Mouse (Mus musculus): ENCODE measurements at regions not wholly inside any gene's neighbourhood (a gene's known extent, or its start where the extent isn't known, plus 50 kb on each side); places are given as distances from the start of the nearest gene placed in this dataset.
A peak's percentile ranks its signal among the peaks of the same experiment; 100 is the strongest.

DNA sequence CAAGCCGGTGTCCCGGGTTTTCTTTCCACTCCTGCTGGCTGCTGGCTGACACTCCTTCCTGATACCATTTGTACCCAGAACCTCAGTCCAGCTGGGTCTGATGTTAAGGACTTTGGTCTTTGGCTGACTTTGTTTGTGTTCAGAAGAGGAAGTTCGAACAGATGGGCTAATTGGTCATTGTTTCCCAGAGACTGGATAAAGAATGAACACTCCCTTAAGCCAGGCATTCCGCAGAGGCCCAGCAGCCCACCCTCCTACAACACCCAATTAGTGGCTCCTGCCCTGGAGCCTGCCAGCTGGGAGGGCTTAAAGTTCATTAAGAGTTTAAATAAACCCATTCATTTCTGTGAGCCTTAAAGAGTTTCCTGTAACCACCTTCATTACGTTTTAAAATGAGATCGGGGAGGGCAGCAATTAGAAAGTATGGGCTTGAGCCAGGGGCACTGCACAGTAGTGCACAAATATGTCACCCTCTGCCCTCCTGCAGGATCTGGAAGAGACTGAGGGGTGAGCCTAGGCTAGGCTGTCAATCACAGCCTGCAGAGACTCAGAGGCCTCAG lies 257.9 kb downstream of the Ajap1 start:
- peak; percentile 82 for ATAC-seq
- Histone ChIP-seq H3K4me3 (replicated peaks) (no peak overlapping the region), H3K27ac (no peak overlapping the region), H3K36me3 (no peaks in the 10 kb centered on the region), H3K9ac (replicated peaks) (no peak overlapping the region), H3K9me3 (no peaks in the 10 kb centered on the region), H3K4me1 (replicated peaks) (peaks cover 13% of the 10 kb centered on the region), H3K27me3 (peaks cover 36% of the 10 kb centered on the region), H3K4me2 (replicated peaks) (no peak overlapping the region)
- 29% methylated on average over 6 of the region's 6 CpGs for WGBS

- no peaks in the 10 kb centered on the region for H3K9me3 ChIP-seq
- ATAC-seq, result no peak
- H3K27me3 ChIP-seq, result peaks cover 42% of the 10 kb centered on the region
- H3K4me2 ChIP-seq (replicated peaks), result no peak overlapping the region
- no peak overlapping the region for H3K9ac ChIP-seq (replicated peaks)
- H3K4me3 ChIP-seq (replicated peaks), result no peak overlapping the region
- 78% methylated on average over 5 of the region's 5 CpGs for WGBS
- no peaks in the 10 kb centered on the region for H3K36me3 ChIP-seq
- H3K4me1 ChIP-seq (replicated peaks), result peaks cover 8% of the 10 kb centered on the region; the same call in 1 of the 2 replicates
- no peak overlapping the region for H3K27ac ChIP-seq
Observed at GRCm38 (mm10) chr4:153223019-153223418, 259.6 kb downstream of the Ajap1 start.

GRCm38 (mm10) chr4:153220485-153220884 lies 262.1 kb downstream of the Ajap1 start:
- WGBS, result 35% methylated on average over 5 of the region's 6 CpGs
- no peak overlapping the region for H3K4me3 ChIP-seq (replicated peaks)
- H3K9ac ChIP-seq (replicated peaks), result no peak overlapping the region
- H3K27me3 ChIP-seq, result peaks cover 55% of the 10 kb centered on the region
- peaks cover 3% of the 10 kb centered on the region for H3K9me3 ChIP-seq
- H3K4me1 ChIP-seq (replicated peaks), result peaks cover 8% of the 10 kb centered on the region; the same call in 1 of the 2 replicates
- no peak overlapping the region for H3K27ac ChIP-seq
- H3K36me3 ChIP-seq, result no peaks in the 10 kb centered on the region
- no peak for ATAC-seq
- H3K4me2 ChIP-seq (replicated peaks), result no peak overlapping the region

GRCm38 (mm10) chr4:153220074-153220473 lies 262.5 kb downstream of the Ajap1 start:
- H3K4me2 ChIP-seq (replicated peaks), result no peak overlapping the region
- peaks cover 8% of the 10 kb centered on the region; the same call in 1 of the 2 replicates for H3K4me1 ChIP-seq (replicated peaks)
- peaks cover 3% of the 10 kb centered on the region for H3K9me3 ChIP-seq
- H3K27ac ChIP-seq, result no peak overlapping the region
- H3K9ac ChIP-seq (replicated peaks), result no peak overlapping the region
- no peaks in the 10 kb centered on the region for H3K36me3 ChIP-seq
- 39% methylated on average over 7 of the region's 7 CpGs for WGBS
- peaks cover 55% of the 10 kb centered on the region for H3K27me3 ChIP-seq
- no peak for ATAC-seq
- H3K4me3 ChIP-seq (replicated peaks), result no peak overlapping the region

DNA sequence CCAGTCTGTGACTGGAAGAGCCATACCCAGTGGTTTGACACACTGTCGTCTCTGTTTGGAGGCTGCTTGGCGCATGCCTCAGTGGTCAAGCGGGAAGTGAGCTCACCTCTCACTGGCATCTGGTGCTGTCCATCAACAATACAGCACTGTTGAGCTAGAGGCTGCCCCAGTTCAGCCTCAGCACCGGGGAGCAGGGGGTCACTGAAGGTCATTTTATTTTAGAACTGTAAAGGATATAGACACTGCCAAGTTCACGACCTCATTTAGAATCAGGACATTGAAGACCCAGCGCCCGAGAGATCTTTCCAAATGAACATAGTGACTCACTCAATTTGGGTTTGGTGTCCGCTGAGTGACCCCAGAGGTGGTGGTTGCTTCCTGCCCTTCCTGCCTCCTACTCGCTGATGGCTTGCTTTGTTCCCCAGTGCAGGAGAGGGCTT lies 265.1 kb downstream of the Ajap1 start:
- Histone ChIP-seq H3K9me3 (peaks cover 3% of the 10 kb centered on the region), H3K27ac (no peak overlapping the region), H3K4me2 (replicated peaks) (no peak overlapping the region), H3K36me3 (no peaks in the 10 kb centered on the region), H3K4me1 (replicated peaks) (no peaks in the 10 kb centered on the region), H3K9ac (replicated peaks) (no peak overlapping the region), H3K27me3 (peaks cover 66% of the 10 kb centered on the region), H3K4me3 (replicated peaks) (no peak overlapping the region)
- 87% methylated on average over 9 of the region's 9 CpGs for WGBS
- no peak for ATAC-seq

DNA sequence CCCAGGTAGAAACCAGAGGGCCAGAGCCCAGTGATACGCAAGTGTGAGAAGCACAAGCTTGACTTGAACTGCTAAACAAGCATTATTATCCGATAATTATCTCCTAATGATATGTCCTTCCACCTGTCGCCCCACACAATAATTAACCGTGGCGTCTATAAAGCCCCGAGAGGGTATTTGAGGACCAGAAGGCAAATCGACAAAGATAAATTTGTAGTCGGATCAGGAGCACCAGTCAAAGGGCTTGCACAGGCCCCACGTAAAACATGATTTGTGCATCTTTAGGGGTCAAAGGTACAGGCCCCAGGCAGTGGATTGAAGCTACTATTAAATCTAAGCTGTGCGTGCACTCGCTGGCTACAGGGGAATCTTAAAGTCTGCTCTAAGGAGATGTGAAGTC lies 270.5 kb downstream of the Ajap1 start:
- Histone ChIP-seq H3K9ac (replicated peaks) (no peak overlapping the region), H3K4me1 (replicated peaks) (peaks cover 18% of the 10 kb centered on the region), H3K4me3 (replicated peaks) (no peak overlapping the region), H3K27me3 (peaks cover 68% of the 10 kb centered on the region), H3K4me2 (replicated peaks) (no peak overlapping the region), H3K9me3 (peaks cover 3% of the 10 kb centered on the region), H3K36me3 (no peaks in the 10 kb centered on the region), H3K27ac (no peak overlapping the region)
- ATAC-seq, result no peak
- 50% methylated on average over 11 of the region's 11 CpGs for WGBS

DNA sequence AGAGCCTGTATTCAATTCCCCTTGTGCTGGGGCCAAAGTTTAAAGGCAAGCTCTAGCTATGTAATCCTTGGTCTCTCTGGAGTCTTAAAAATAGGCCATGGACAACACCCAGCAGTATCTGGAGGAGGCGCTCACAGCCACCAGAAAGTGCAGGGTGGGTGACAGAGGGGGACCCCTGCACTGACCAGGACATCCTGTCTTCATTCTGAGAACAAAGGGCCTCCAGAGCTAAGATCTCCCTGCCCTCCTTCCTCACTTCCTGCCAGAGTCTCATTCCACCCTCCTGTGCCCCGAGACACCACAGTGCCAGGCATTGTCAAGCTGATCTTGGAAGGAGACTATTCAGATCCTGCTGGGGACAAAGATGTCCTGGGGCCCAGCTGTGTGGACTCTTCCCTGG lies 273.8 kb downstream of the Ajap1 start:
- H3K4me2 ChIP-seq (replicated peaks), result no peak overlapping the region
- ATAC-seq, result no peak
- H3K9ac ChIP-seq (replicated peaks), result no peak overlapping the region
- H3K4me1 ChIP-seq (replicated peaks), result peaks cover 23% of the 10 kb centered on the region
- 25% methylated on average over 2 of the region's 2 CpGs for WGBS
- no peaks in the 10 kb centered on the region for H3K9me3 ChIP-seq
- peaks cover 81% of the 10 kb centered on the region for H3K27me3 ChIP-seq
- no peaks in the 10 kb centered on the region for H3K36me3 ChIP-seq
- H3K27ac ChIP-seq, result no peak overlapping the region
- no peak overlapping the region for H3K4me3 ChIP-seq (replicated peaks)

GRCm38 (mm10) chr4:153208215-153208614 lies 274.4 kb downstream of the Ajap1 start:
- peaks cover 79% of the 10 kb centered on the region for H3K27me3 ChIP-seq
- H3K4me1 ChIP-seq (replicated peaks), result peaks cover 23% of the 10 kb centered on the region
- H3K9ac ChIP-seq (replicated peaks), result no peak overlapping the region
- no peaks in the 10 kb centered on the region for H3K9me3 ChIP-seq
- H3K36me3 ChIP-seq, result no peaks in the 10 kb centered on the region
- WGBS, result 70% methylated on average over 6 of the region's 6 CpGs
- no peak overlapping the region for H3K27ac ChIP-seq
- H3K4me2 ChIP-seq (replicated peaks), result no peak overlapping the region
- no peak overlapping the region for H3K4me3 ChIP-seq (replicated peaks)
- no peak for ATAC-seq

DNA sequence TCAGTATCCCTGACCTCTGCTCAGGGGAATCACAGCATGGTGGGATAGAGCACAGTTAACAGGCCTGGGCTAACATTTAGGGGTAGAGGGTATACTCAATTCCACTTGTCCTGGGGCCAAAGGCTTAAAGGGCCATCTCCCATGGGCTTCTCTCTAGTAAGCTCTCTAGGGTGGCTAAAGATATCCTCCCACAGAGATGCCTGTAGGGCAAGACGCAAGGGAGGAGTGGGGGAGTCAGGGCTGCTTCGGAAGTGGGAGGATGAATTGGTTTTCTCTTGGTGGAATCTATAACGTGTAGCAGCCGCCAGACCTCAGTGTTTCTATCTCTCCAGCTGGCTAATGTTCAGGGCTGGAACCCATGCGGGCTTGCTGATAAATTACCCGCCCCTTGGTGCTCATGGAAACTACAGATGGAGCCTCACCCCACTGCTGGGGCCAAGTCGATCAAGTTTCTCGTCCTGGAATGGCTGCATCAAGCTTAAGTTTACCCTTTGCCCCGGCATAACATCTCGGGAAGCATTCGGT lies 275.0 kb downstream of the Ajap1 start:
- H3K4me2 ChIP-seq (replicated peaks), result no peak overlapping the region
- WGBS, result 74% methylated on average over 11 of the region's 11 CpGs

DNA sequence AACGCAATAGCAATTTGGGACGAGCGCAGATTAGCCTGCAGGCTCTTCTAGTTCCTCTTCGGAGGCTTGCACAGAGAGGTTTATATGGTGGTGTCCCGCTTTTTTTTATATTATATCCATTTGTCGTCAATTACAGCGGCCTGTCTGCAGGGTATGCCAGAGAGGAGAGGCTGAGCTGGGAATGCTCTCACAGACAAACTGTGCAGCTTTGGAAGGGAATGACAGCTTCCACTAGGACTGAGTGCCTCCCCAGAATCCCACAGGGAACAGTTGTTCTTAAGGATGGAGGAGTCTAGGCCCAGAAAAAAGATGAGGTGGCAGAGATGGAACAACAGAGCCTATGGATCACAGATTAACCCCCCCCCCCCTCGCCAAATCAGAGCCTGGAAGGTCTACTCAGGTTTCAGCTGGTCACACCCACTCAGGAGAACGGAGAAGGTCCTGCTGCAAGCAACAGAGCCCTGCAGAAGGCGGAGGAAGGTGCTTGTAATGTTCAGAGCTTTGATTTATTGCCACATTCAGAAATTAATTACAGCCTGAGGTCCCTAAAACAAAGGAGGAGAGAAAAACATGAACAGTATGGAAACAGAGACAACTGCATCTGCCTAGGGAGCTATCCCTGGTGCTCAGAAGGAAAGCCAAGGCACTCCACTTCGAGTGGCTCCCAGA lies 275.7 kb downstream of the Ajap1 start:
- no peak overlapping the region for H3K4me3 ChIP-seq (replicated peaks)
- H3K4me2 ChIP-seq (replicated peaks), result no peak overlapping the region
- no peaks in the 10 kb centered on the region for H3K9me3 ChIP-seq
- WGBS, result 60% methylated on average over 11 of the region's 11 CpGs
- ATAC-seq, result no peak
- no peaks in the 10 kb centered on the region for H3K36me3 ChIP-seq
- peaks cover 18% of the 10 kb centered on the region for H3K4me1 ChIP-seq (replicated peaks)
- no peak overlapping the region for H3K27ac ChIP-seq
- H3K9ac ChIP-seq (replicated peaks), result no peak overlapping the region
- H3K27me3 ChIP-seq, result peaks cover 90% of the 10 kb centered on the region

More for the DNA sequence above, 275.0 kb downstream of the Ajap1 start:
- Histone ChIP-seq H3K4me1 (replicated peaks) (peaks cover 23% of the 10 kb centered on the region), H3K9ac (replicated peaks) (no peak overlapping the region), H3K27ac (no peak overlapping the region), H3K9me3 (no peaks in the 10 kb centered on the region), H3K27me3 (peaks cover 83% of the 10 kb centered on the region), H3K36me3 (no peaks in the 10 kb centered on the region), H3K4me3 (replicated peaks) (no peak overlapping the region)
- no peak for ATAC-seq

GRCm38 (mm10) chr4:153204764-153205163 lies 277.8 kb downstream of the Ajap1 start:
- Histone ChIP-seq H3K27me3 (peaks cover 81% of the 10 kb centered on the region), H3K36me3 (no peaks in the 10 kb centered on the region), H3K4me1 (replicated peaks) (peaks cover 23% of the 10 kb centered on the region), H3K9me3 (no peaks in the 10 kb centered on the region), H3K4me3 (replicated peaks) (no peak overlapping the region), H3K27ac (no peak overlapping the region), H3K9ac (replicated peaks) (no peak overlapping the region), H3K4me2 (replicated peaks) (no peak overlapping the region)
- 61% methylated on average over 7 of the region's 7 CpGs for WGBS
- no peak for ATAC-seq

DNA sequence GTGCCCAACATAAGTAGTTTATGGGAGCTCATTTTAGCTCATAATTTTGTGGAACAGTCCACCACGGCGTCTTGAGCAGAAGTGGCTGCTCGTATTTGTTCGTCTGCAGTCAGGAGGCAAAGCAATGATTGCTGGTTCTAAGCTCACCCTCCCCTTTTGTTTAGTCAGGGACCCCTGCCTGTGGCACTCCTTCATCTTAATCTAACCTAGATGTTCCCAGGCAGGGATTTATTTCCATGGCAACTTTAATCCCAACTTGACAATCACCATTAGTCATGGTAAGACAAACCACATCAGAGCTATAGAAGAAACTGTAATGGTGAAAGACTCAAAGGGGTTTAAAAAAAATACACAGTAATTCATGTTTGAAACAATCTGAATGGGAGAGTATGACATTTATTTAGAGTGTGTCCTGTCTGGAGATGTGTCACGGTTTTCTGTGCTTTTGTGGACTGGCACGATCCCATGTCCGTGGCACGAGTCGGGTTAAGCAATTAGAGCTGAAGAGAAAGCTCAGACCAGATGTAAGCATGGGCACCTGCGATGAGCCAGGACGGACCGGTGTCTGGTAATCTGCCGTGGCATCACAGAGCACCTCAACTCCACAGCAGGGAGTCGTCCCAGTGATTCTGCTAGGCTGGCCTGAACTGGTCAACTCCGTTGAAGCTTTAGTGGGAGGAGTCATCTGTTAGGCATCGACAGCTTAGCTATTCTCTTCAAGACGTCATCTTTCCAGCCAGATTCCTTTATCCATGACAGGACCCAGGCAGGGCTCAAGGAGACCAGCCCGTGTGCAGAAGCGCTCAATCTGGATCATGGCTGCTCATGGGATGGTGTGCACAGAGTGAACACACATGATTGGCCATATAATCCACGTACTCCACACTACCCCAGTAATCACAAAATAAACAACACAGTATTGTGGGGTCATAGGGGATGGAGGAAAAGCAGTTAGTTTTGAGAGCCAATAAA lies 281.5 kb downstream of the Ajap1 start:
- Histone ChIP-seq H3K36me3 (no peaks in the 10 kb centered on the region), H3K4me3 (replicated peaks) (no peak overlapping the region), H3K27ac (no peak overlapping the region), H3K9ac (replicated peaks) (no peak overlapping the region), H3K4me2 (replicated peaks) (no peak overlapping the region), H3K9me3 (peaks cover 12% of the 10 kb centered on the region; the same call in 1 of the 2 replicates), H3K4me1 (replicated peaks) (peaks cover 7% of the 10 kb centered on the region), H3K27me3 (peaks cover 74% of the 10 kb centered on the region)
- peak; percentile 78 for ATAC-seq
- 27% methylated on average over 20 of the region's 20 CpGs for WGBS
